Mouse (Mus musculus) megakaryocyte progenitor cell, adult 5-6 weeks (primary cell): ENCODE results near the gene Pde6h. TPM values are rescaled to one million over a fixed set of nuclear protein-coding genes. Genes with fewer than 3 reads are reported as not detected.

Experiments
- ATAC-seq: replicated peaks from 2 replicates; pipeline ENCODE4 v1.8.0; 2016; ENCODE audit warnings: mild to moderate bottlenecking, moderate TSS enrichment, inconsistent platforms; ENCODE audit not compliant: poor library complexity
- total RNA-seq, 2 experiments: library from RNA; stranded (forward) in 1 of 2; stranded (reverse) in 1 of 2; fragments of 157-497, 149-512 nt in 1 of 2; fragments of 200-1000 nt in 1 of 2; gene quantifications; 2 replicates each; pipeline versions ENCODE4 v1.2.3 to v1.2.4; 2015 to 2017

The Pde6h gene
- total RNA-seq, 2 experiments from 2014 or later = 0.05 to 0.08 TPM

GRCm38 (mm10) chr6:136910247-136910890 is 13.3 kb upstream of the Pde6h start:
- ATAC-seq = peak; percentile 47; the same call in 1 of the 2 replicates

GRCm38 (mm10) chr6:136912751-136913265 is 10.8 kb upstream of the Pde6h start:
- ATAC-seq = no peak

- ATAC-seq = peak; percentile 78
These were observed 10.1 kb upstream of the Pde6h start for GRCm38 (mm10) chr6:136913384-136914126.

- no peak for ATAC-seq
These were observed 9.4 kb upstream of the Pde6h start for GRCm38 (mm10) chr6:136914234-136914633.

- ATAC-seq = no peak
These were observed 7.8 kb upstream of the Pde6h start for GRCm38 (mm10) chr6:136915721-136916395.

GRCm38 (mm10) chr6:136917885-136918284 is 5.7 kb upstream of the Pde6h start:
- ATAC-seq = no peak

- ATAC-seq = peak; percentile 85
These were observed 3.0 kb upstream of the Pde6h start for GRCm38 (mm10) chr6:136920320-136921257.

GRCm38 (mm10) chr6:136921601-136922000 is 2.0 kb upstream of the Pde6h start:
- ATAC-seq = 0 out of 2 replicates have a peak, but pooled peaks have one; percentile 16

- ATAC-seq = no peak
These were observed 1.6 kb upstream of the Pde6h start, which contains the start of gene Erp27 for GRCm38 (mm10) chr6:136922080-136922479. Gene Erp27 (minus strand): TSS chr6:136922180.

- ATAC-seq = no peak
These were observed 761 bp upstream of the Pde6h start for GRCm38 (mm10) chr6:136922871-136923270.

GRCm38 (mm10) chr6:136925049-136925448 is 1.4 kb downstream of the Pde6h start:
- 0 out of 2 replicates have a peak, but pooled peaks have one; percentile 15 for ATAC-seq

- ATAC-seq = no peak
These were observed 4.0 kb downstream of the Pde6h start for GRCm38 (mm10) chr6:136927626-136928025.

- peak; percentile 97 for ATAC-seq
These were observed 7.0 kb downstream of the Pde6h start for GRCm38 (mm10) chr6:136930677-136931076.

GRCm38 (mm10) chr6:136931246-136931645 is 7.6 kb downstream of the Pde6h start:
- ATAC-seq = no peak

- ATAC-seq = no peak
These were observed 10.4 kb downstream of the Pde6h start for GRCm38 (mm10) chr6:136934068-136934467.

GRCm38 (mm10) chr6:136935233-136935632 is 11.6 kb downstream of the Pde6h start:
- ATAC-seq = no peak

GRCm38 (mm10) chr6:136936361-136936760 is 12.7 kb downstream of the Pde6h start:
- no peak for ATAC-seq

- no peak for ATAC-seq
These were observed 13.5 kb downstream of the Pde6h start for GRCm38 (mm10) chr6:136937117-136937516.

GRCm38 (mm10) chr6:136938331-136939126 is 14.9 kb downstream of the Pde6h start:
- peak; percentile 22 for ATAC-seq
